Mouse (Mus musculus): ENCODE data around the gene Pard6b. TPM values are rescaled to one million over a fixed set of nuclear protein-coding genes. Genes with fewer than 3 reads are reported as not detected.
A peak's percentile ranks its signal among the peaks of the same experiment; 100 is the strongest.

Pard6b gene
- total RNA-seq, 2 experiments from 2014 or later: 2.9 to 3.6 TPM

DNA sequence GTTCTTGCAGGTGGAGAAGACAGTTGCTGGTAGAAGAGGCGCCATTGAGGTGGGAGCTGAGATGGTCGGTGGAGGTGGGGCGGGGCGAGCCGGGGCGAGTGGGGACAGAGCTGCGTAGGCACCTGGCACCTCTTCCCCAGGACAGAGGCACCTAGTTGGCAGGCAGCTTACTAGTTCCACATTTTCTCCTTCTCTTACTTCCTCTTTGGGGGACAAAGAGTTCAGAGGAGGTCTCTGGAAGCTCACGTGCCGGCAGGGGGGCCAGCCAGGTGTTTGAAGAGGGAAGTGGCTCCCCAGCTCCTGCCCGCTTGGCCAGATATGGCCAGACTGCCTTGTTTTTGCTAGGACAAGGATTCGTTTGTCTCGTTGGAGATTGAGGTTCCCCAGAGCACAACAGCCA lies 38.3 kb downstream of the Pard6b start:
- intact Hi-C loops (cut with DNase I): no loop called here
- DNase-seq: no peak

DNA sequence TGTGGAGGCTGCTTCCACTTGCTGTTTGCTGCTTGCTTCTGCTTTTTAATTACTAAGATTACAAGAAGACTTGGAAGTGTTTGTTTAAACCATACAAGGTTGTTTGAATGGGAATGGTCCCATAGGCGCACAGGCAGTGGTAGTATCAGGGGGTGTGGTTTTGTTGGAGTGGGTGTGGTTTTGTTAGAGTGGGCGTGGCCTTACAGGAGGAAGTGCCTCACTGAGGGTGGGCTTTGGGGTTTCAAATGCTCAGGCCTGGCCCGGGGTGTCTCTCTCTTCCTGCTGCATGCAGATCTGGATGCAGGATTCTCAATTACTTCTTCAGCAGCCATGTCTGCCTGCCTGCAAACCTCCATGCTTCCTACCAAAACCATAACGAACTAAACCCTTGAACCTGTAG lies 40.1 kb downstream of the Pard6b start:
- intact Hi-C loops (cut with DNase I): no loop called here
- no peak for DNase-seq

DNA sequence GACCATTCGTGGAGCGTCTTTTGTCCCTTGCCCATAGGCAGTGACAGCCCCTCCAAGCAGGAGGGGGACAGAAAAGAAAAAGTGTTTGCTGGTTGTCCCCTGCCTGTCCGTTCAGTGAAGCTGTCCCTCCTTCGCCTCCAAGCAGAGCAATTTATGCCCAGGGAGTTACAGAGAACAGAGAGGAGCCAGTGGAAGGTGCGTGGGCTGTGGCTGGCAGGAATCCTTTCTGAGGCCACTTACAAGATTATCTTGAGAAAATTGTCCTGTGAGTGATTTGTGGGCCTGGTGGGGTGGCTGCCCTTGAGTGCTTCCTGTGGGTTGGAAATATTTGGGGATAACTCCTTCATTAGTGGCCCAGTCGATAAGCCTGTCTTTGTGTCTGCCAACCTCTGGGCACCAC lies 42.8 kb downstream of the Pard6b start:
- intact Hi-C loops (cut with DNase I): no loop called here
- DNase-seq: no peak

DNA sequence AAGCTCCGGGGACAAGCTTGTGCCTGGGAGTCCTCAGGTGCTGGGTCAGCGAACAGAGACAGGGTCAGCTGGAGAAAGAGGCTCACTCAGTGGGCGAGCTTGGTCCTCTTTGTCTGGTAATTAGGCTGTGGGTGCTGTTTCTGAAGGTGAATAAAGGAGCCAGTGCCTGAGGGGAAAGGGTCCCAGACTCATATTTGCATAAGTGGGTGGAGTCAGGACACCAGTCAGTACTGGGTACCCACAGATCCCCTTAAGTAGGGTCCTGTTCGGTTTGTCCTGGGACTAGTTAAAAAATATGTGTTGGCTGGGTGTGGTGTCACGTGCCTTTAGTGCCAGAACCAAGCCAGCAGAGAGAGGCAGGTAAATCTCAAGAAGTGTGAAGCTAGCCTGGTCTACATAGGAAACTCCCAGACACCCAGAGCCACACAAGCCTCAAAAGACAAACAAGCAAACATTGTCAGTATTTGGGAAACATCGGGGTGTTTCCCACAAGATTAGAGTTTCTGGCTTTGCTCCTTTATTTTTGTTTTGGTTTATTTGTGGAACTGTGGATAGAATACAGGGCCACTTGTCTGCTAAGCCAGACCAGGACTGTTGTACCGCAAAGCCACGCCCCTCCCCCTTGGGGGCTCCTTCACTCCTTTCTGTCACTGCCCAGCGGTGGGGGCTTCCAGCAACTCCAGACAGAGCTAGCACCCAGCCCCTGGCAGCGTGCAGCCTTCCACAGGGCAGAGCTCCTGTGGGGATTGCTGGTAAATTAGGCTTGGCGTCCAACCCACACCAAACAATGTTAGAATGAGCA lies 44.7 kb downstream of the Pard6b start:
- intact Hi-C loops (cut with DNase I): no loop called here

DNA sequence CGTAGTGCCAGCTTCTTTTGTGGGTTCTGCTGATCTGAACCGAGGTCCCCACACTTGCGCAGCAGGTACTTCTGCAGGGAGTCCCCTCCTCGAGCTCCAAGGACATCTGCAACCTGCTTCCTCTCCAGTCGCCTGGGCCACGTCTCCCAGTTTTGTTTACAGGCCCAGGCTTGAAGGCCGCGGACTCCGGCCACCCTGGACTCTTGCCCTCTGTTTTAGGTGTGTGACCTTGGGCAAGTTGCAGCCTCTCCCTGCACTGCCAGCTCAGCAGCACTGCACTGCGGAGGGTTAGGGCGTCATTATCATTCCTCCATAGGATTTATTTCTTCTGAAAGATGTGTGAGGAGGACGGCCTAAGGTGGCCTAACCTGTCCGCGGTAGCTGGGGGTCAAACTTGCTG lies 47.0 kb downstream of the Pard6b start:
- intact Hi-C loops (cut with DNase I): loop anchor here (2.0 kb wide), 1 partner anchor 79 kb away; the partner anchor contains the start of gene Adnp
- DNase-seq: no peak

More for the DNA sequence above, 44.7 kb downstream of the Pard6b start:
- no peak for DNase-seq

DNA sequence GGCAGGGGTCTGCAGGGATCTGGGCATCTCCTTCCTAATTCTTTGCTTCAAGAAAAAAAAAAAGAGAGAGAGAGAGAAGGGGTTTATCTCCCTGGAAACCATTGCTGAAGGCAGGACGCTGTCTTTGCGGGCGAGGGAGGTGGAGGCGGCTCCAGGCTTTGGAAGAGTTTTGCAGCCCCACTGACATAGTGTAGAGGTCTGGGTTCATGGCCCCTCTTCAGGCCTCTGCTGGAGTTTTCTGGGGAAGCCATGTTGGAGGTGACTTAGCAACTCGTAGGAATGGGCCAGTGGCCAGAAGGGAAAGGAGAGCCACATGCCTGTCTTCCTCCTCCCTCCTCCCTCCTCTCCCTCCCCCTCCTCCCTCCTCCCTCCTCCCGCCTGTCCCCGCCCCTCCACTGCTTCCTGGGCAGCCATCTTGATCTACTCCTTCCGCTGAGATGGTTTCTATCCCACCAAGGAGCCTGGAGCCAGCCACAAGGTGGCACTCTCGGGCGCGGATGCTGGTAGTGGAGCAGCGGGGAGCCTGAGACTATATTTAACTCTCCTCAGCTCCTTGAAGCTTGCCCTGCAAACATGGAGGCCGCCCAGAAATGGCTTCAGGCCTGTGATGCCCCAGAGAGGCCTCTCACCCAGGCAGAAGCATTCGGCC lies 47.5 kb downstream of the Pard6b start:
- DNase-seq: peak; percentile 80 to 90
- intact Hi-C loops (cut with DNase I): loop anchor here (2.0 kb wide), 1 partner anchor 78 kb away; the partner anchor contains the start of gene Adnp

DNA sequence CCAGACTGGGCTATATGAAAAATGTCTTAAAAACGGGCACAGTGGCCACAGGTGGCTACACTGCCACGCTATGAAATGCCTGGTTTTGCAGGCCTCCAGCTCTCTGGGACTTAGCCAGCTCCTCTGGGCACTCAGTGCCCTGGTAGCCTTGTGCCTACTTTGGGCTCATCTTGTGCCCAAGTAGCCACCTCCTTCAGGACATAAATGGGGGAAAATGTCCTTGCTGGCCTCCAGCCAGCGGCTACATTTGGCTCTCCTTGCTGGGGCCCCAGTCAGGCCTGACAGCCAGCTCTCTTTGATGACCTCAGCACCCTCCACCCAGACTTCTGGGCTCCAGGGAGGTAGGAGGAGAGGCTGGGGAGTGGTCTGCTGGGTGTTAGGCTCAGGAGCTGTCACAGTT lies 49.2 kb downstream of the Pard6b start:
- no peak for DNase-seq
- intact Hi-C loops (cut with DNase I): no loop called here

DNA sequence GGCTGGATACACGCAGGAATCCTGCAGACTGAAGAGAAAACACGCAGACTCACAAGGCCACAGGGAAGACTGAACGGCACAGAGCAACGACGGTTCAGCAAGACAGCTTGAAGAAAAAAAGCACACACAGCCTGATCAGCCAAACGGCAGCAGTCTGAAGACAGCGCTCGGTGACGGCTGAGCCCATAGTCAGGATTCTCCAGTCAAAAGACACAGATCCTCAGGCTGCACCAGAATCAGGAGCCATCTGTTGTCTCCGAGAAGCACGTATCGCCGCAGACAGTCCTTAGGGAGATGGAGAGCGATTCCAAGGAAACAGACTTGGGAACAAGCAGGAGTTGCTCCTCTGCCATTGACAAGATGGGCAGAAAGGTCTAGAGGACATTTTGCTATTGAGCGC lies 56.4 kb downstream of the Pard6b start:
- intact Hi-C loops (cut with DNase I): no loop called here

DNA sequence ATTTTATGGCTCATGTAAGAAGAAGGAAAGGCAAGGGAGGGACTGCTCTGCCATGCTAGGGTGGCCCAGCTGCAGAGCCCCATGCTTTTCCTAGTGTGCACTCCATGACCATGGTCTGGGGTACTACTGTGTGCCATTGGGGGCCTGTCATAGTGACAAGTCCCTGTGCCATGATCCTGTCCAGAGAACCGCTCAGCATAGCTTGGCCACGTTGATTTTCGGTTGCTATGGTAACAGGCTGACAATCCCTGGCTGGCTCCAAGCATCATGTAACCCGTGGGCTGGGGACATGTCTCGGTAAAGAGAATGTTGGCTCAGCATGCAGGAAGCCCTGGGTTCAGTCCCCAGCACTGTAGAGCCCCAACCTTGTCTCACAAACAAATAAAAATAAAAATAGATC lies 63.0 kb downstream of the Pard6b start:
- DNase-seq: no peak
- intact Hi-C loops (cut with DNase I): no loop called here

More for the DNA sequence above, 56.4 kb downstream of the Pard6b start:
- no peak for DNase-seq

DNA sequence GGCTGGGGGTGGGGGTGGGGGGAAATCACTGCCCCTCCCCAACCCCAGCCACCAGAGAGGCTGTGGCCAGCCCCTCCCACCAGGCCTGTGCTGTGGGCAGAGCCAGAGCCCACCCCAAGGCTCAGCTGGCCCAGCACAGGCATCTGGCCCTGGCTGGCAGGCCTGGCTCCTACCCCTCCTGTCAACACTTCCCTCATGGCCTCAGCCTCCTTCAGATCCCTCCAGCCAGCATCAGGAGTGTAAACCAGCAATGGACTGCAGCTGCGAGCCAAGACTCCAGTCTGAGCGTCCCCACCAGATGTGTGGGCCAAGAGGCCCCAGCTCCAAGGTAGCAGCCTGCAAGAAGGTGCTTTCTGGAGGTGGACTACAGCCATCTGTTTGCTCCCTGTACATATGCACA lies 64.6 kb downstream of the Pard6b start:
- DNase-seq: peak in 1 of 2 experiments; percentile 50
- intact Hi-C loops (cut with DNase I): no loop called here

DNA sequence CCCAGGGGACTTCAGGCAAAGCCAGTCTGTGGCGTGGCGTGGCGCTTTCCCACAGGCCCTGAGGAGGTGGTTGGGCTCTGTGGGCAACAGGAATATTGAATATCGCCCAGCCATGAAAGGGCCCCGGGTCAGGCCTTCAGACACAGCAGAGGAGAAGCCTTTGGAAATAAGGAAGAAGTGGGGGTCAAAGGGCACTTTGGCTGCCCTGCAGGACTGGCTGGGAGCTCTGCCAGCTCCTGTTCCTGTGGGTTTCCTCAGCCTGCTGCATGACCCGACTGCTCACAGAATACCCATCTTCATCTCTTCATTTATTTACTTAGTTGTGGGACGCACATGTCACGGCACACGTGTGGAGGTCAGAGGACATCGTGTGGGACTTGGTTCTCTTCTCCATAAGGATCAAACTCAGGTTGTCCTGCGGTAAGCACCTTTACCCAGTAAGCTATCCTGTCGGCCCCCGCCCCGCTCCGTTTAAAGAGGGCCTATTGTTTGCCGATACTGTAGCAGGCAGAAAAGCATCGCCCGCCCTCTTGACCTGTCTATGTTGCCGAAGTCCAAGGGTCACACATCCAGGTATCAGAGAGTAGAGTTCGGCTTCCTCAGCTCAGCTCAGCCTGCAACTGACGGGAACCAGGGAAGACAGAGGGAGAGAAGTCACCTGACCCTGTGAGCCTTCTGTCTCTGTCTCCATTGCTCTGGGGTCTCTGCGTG lies 67.1 kb downstream of the Pard6b start:
- intact Hi-C loops (cut with DNase I): no loop called here
- no peak for DNase-seq

DNA sequence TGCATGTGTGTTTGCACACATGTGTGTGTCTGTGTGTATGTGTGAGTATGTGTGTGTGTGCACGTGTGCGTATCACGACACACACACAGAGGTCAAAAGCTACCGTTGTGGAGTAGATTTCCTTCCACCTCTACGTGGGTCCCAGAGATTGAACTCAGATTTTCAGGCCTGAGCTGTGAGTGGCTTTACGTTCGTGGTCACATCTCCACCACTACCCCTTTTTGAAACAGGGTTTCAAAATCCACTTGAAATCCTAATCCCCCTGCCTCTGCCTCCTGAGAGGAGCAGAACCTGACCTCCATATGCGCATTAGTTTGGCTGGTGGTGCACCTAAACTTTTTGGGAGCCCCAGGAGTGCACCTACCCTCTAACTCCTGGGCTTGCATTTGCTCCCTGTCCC lies 68.4 kb downstream of the Pard6b start:
- DNase-seq: no peak
- intact Hi-C loops (cut with DNase I): no loop called here

Small RNA genes lying within 50 kb of the gene (microRNA-seq; reads per million reads assigned to microRNA genes)
- gene Gm24327: 0 reads per million in 2 experiments

Other genes with a start within 250 kb of the Pard6b start
- gene Ptpn1, start 148.9 kb upstream of the Pard6b start, total RNA-seq (2021): 10 to 100 TPM; 24.0 to 27.8 TPM
- gene Ripor3, start 70.4 kb upstream of the Pard6b start, total RNA-seq (2021): 1 to 10 TPM in 1 of 2 experiments, under 1 TPM in 1; 0.93 to 1.1 TPM
- 10 to 100 TPM; 39.6 to 41.7 TPM for gene Adnp, start 126.1 kb downstream of the Pard6b start, total RNA-seq (2021)
- gene Gm20716, start 149.4 kb downstream of the Pard6b start, total RNA-seq (2021): 10 to 100 TPM; 16.9 to 19.3 TPM
- 10 to 100 TPM; 66.1 to 73.9 TPM for gene Dpm1, start 149.6 kb downstream of the Pard6b start, total RNA-seq (2021)
- gene Mocs3, start 149.6 kb downstream of the Pard6b start, total RNA-seq (2021): 1 to 10 TPM; 5.9 to 6.7 TPM
- gene Kcng1, start 200.7 kb downstream of the Pard6b start, total RNA-seq (2021): under 1 TPM; 0.33 to 0.41 TPM